Comparison of ENCODE assay signal across 10 mouse cellular contexts in the genomic region with DNA sequence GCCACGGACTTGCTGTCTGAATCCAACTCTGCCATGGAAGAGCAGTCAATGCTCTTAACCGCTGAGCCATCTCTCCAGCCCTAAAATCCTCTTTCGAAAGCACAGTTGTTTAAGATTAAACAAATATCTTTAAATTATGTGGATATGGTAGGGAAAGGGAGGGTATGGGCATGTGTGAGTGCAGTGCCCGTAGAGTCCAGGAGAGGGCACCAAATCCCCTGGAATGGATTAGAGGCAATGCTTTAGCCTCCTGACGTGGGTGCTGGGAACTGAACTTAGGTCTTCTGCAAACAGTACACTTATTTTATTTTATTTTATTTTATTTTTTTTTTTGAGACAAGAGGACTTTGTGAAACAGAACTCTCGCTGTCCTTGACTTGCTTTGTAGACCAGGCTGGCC. TPM values are rescaled to one million over a fixed set of nuclear protein-coding genes. Genes with fewer than 3 reads are reported as not detected.
A peak's percentile ranks its signal among the peaks of the same experiment; 100 is the strongest.
DNase-seq lines count a peak whose midpoint lies in the region; ATAC-seq and TF ChIP-seq lines count a peak whose summit lies in the region.
"Had no signal": no experiment of that assay in that cellular context is flagged by ENCODE, and none has a peak within 500 bp of the region (broad histone marks: within the 10 kb centered on the region; RNA-seq: fewer than 3 reads in every experiment).

No protein-coding gene starts in this region.

- H3K4me1 ChIP-seq in G1E (ENCODE audit: insufficient read depth, low read depth, low read length): peaks cover 7% of the 10 kb centered on the region
- peaks cover under 1% of the 10 kb centered on the region for H3K4me1 ChIP-seq in hindbrain, embryonic 12.5 days

- no peak for ATAC-seq in G1E (ENCODE audit: extremely low read depth, insufficient number of reproducible peaks, low FRiP score, poor library complexity, severe bottlenecking)
- ATAC-seq in hindbrain, embryonic 12.5 days (ENCODE audit: low FRiP score): no peak

- H3K4me3 ChIP-seq in left cerebral cortex, adult 2 months: no peak overlapping the region
- H3K4me3 ChIP-seq in C2C12 (ENCODE audit: insufficient read depth, poor library complexity, severe bottlenecking) (no peak overlapping the region), G1E (ENCODE audit: low read depth, low read length) (no peak overlapping the region)
- H3K4me3 ChIP-seq in hindbrain, embryonic 12.5 days: no peak overlapping the region

- no peak for DNase-seq in left cerebral cortex, adult 2 months (ENCODE audit: extremely low spot score in 1 of 2, low spot score in 2 of 2)
- no peak for DNase-seq in left cerebral cortex, adult 9 months (ENCODE audit: low spot score in 2 of 2)
- no peak for DNase-seq in G1E (ENCODE audit: low spot score)
- DNase-seq in lung, postnatal 36 days: peak; percentile 19
- no peak for DNase-seq in layer of hippocampus, adult 18-20 months (ENCODE audit: low spot score in 2 of 2)
- DNase-seq: adrenal gland, adult 2 months; cerebellum, adult 8-10 months; gastrocnemius, postnatal 36 days had no signal

- H3K36me3 ChIP-seq in C2C12 (ENCODE audit: control insufficient read depth, insufficient read depth) (no peaks in the 10 kb centered on the region), G1E (replicated peaks) (no peaks in the 10 kb centered on the region)
- H3K36me3 ChIP-seq in hindbrain, embryonic 12.5 days: no peaks in the 10 kb centered on the region

- no peaks in the 10 kb centered on the region for H3K79me2 ChIP-seq in C2C12 (ENCODE audit: control insufficient read depth, insufficient read depth)

- H3K4me2 ChIP-seq in hindbrain, embryonic 12.5 days (replicated peaks): no peak overlapping the region

- WGBS in hindbrain, embryonic 12.5 days: 87% methylated on average over 6 of the region's 6 CpGs

- no peaks in the 10 kb centered on the region for H3K27me3 ChIP-seq in C2C12 (ENCODE audit: control insufficient read depth, insufficient read depth, insufficient read length)
- H3K27me3 ChIP-seq in G1E (ENCODE audit: insufficient read depth, low read length): peaks cover 22% of the 10 kb centered on the region
- peaks cover 7% of the 10 kb centered on the region; the same call in 1 of the 2 replicates for H3K27me3 ChIP-seq in hindbrain, embryonic 12.5 days

- H3ac ChIP-seq in C2C12 (ENCODE audit: control insufficient read depth, insufficient read length, low read depth): no peak overlapping the region

- H3K27ac ChIP-seq in left cerebral cortex, adult 2 months: no peak overlapping the region
- no peak overlapping the region for H3K27ac ChIP-seq in hindbrain, embryonic 12.5 days

- H3K79me3 ChIP-seq in C2C12 (ENCODE audit: low read depth): no peaks in the 10 kb centered on the region

- peak; percentile 35 for TF ChIP-seq CTCF in left cerebral cortex, adult 2 months (IDR thresholded peaks at IDR 0.05)
- peak; percentile 16 for TF ChIP-seq CTCF in C2C12 (IDR thresholded peaks at IDR 0.05; ENCODE audit: control insufficient read depth, insufficient read depth, insufficient read length)
- TF ChIP-seq CTCF in G1E (IDR thresholded peaks at IDR 0.05; ENCODE audit: low read depth, low read length): peak; percentile 41; the same call in 1 of the 2 replicates

- no peak overlapping the region for H3K9ac ChIP-seq in hindbrain, embryonic 12.5 days

- intact Hi-C loops in left cerebral cortex, adult 2 months (cut with DNase I): no loop called here

- peaks cover 7% of the 10 kb centered on the region; the same call in 1 of the 2 replicates for H3K9me3 ChIP-seq in G1E (replicated peaks)
- no peaks in the 10 kb centered on the region for H3K9me3 ChIP-seq in hindbrain, embryonic 12.5 days (replicated peaks)

TF ChIP-seq in C2C12, 6 proteins besides CTCF, POLR2A, EP300 and RAD21:
- no peak for TF ChIP-seq CEBPB (IDR thresholded peaks at IDR 0.05; ENCODE audit: low read depth)
- TF ChIP-seq MYOD1 (IDR thresholded peaks at IDR 0.05; ENCODE audit: control insufficient read depth, insufficient read length, low read depth): no peak
- TF ChIP-seq USF1 (IDR thresholded peaks at IDR 0.05; ENCODE audit: low read depth): no peak
- no peak for TF ChIP-seq FOSL1 (IDR thresholded peaks at IDR 0.05; ENCODE audit: insufficient read depth, low read length, poor library complexity, severe bottlenecking)
- no peak for TF ChIP-seq MAX (IDR thresholded peaks at IDR 0.05)

RNA-seq across cellular contexts. Expression of gene Acot11, which starts 5.2 kb away (rescaled TPM):
- total RNA-seq in left cerebral cortex, adult 2 months (2021): 10 to 100 TPM; 51.7 to 54.1 TPM
- polyA plus RNA-seq in C2C12 (2012; fragmentation: generic; extraction: Trizol): 0.54 TPM
- total RNA-seq in G1E (2014; fragmentation: Nextera tagmentation): not detected in 2 replicates
- 0.11 and 0.52 TPM in 2 replicates for total RNA-seq in G1E (2017)
- polyA plus RNA-seq in G1E (2012): 0.02 and 0.03 TPM in 2 replicates
- polyA plus RNA-seq in hindbrain, embryonic 12.5 days (2016; fragmentation: Nextera tagmentation; extraction: Ambion mirVana): 2.4 TPM in 2 replicates
- total RNA-seq in layer of hippocampus, adult 18-20 months (2021): 10 to 100 TPM; 46.7 to 52.6 TPM

Comparison
In these comparisons a context has a peak if more than half of its experiments do, and no peak if none do; other contexts are left out.
1. RNA of gene Acot11, which starts 5.2 kb away (total RNA-seq): 51.7 to 54.1 TPM in left cerebral cortex, adult 2 months and 46.7 to 52.6 TPM in layer of hippocampus, adult 18-20 months; 0.11 to 0.52 TPM in G1E; every median in the first group is over 10 times any median in the second.
2. Peak in every context shown above with its lines, with median percentiles within 50 percentile points of each other: CTCF ChIP-seq.